Mouse (Mus musculus): Measurements from ENCODE around the gene Rpl14.

Gene Rpl14

GRCm38 (mm10) chr9:120571593-120572385 lies 545 bp downstream of the Rpl14 start:
- DNase-seq = no peak

DNA sequence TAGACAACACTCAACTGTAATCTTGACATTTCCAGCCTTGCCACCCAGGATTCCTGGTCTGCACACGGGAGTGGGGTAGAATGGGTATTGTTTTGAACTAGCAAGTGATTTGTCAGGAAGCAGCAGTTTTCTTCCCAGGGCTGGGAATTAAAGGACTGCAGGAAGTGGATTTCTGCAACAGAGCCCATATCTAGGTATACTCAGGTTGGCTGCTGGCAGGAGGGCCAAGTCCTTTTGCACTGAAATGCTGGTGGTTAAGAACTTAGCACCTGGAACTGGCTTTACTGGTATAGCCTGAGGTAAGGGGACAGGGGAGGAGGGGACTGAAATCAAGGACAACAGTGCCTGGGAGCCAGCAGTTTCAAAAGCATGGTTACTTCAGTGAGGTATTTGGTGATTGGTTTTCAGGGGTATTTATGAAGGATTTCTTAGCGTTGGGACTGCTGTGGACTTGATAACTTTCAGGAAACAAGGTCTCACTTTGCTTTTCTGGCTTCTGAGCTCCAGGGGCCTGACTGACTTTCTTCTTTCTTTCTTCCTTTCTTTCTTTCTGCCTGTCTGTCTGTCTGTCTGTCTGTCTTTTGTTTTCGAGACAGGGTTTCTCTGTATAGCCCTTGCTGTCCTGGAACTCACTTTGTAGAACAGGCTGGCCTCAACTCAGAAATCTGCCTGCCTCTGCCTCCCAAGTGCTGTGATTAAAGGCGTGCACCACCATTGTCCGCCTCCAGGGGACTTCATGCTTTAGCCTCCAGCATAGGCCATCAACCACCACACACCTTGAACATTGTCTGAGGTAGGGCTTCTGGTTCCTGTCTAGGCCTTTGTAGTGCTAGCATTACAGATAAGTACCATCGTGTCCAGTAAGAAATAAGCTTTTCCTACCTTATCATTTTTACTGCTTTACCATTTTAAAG lies 4.8 kb downstream of the Rpl14 start:
- DNase-seq = no peak

- DNase-seq = no peak
Measured at GRCm38 (mm10) chr9:120576662-120577013, 5.4 kb downstream of the Rpl14 start.

- DNase-seq = peak; percentile 74
Measured at GRCm38 (mm10) chr9:120577133-120577651, 5.9 kb downstream of the Rpl14 start.

DNA sequence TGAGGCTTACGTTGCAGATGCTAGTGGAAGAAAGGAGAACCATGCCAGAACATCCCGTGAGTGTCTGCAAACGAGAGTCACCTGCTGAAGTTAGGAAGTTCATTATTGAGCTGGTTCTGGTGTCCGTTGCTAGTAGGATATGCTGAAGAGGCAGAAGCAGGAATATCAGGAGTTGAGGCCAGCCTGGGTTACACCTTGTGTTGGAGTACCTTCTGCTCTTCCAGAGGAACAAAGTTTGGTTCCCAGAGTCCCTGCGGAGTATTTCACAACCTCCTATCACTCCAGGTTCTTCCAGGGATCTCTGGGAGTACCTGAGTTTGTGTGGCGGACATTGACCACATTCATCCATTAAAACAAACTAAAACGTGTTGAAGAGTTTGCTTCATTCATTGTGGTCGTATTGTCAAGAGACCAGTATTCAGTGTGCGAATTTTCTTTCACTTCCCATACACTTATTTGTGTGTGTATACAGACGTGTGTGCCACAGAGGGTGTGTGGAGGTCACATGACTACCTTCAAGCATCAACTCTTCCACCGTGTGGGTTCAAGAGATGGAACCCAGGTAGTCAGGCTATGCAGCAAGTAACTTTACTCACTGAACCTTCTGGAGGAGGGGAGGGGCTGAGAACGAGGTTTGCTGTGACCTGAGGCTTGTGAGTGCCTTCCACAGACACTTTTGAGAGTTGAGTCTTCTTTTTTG lies 6.6 kb downstream of the Rpl14 start:
- DNase-seq = no peak

- no peak for DNase-seq
Measured at GRCm38 (mm10) chr9:120578701-120579100, 7.5 kb downstream of the Rpl14 start.

- no peak for DNase-seq
Measured at GRCm38 (mm10) chr9:120579808-120580207, 8.6 kb downstream of the Rpl14 start.

DNA sequence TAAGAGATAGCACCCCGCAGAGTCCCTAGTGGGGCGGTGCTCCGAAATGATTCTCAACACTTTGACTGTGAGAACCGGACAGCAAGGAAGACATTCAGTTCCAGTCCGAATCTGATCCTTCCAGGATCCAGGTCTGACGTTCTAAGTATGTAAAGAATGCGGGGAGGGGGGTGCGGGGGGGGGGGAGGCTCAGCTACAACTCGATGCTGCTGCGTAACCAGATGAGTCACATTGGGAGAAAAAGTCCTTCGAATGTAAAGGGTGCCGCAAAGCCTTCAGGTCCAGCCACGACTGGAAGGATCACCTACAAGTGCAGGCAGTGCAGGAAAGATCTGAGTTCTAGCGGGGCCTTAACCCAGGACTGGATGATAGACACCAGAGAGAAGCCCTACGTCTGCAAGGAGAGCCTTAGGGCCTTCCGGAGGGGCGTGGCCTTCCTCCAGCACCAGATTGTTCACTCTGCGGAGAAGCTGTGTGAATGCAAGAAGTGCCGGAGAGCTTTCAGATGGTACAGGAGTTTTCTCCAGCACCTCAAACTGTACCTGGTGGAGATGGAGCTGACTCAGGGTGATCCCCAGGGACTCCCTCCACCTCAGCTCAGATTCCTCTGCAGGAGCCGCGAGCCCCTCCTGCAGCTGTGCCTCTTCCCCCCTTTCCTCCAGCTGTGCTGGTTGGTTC lies 10.8 kb downstream of the Rpl14 start:
- no peak for DNase-seq

DNA sequence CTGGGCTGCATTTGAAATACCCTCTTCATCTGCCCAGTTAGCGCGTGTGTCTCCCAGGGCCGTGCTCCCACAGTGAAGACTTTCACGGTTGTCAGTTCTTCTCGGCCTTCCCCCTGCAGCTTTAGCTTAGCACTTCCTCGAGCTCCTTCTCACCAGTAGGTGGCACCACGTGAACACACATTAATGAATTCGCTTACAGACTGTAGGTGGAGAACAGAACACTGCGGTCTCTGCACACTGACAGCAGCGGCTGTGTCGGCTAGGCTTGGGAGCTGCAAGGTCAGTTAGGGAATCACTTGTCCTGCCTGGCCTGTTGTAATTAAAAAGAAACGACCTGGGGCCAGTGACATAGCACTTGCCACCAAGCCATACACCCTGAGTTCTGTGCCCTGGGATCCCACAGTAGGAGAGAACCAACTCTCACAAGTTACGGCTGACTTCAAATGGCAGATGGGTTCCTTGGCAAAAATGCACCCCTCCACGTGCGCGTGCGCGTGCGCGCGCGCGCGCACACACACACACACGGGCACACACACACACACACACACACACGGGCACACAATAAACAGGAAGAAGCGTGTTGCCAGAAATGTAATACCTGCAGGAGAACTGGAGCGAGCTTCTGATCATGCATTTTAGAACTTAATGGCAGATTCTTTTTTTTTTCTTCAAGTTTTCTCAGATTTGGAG lies 11.5 kb downstream of the Rpl14 start:
- DNase-seq = peak; percentile 82

GRCm38 (mm10) chr9:120583314-120583713 lies 12.1 kb downstream of the Rpl14 start:
- DNase-seq = no peak

DNA sequence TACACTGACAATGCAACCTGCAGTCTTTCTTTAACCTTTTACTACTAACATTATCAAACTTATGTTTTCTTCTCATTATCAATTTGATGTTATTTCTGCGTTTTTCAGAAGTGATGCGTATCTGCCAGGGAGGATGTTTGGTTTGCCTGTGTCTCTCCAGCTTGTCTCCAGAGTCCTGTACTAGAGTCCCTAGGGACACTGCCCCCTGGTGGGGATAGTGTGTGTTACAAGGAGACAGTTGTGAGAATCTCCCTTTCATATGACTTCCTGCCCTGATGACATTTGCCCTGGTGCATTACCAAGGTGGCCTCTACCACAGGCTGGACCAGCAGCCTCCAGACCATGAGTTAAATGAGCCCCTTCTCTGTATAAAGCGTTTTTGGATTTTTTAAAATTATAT lies 15.3 kb downstream of the Rpl14 start:
- DNase-seq = peak; percentile 88

- DNase-seq = peak; percentile 85
Measured at GRCm38 (mm10) chr9:120591490-120591889, 20.2 kb downstream of the Rpl14 start.

GRCm38 (mm10) chr9:120593383-120594101 lies 22.3 kb downstream of the Rpl14 start:
- no peak for DNase-seq

DNA sequence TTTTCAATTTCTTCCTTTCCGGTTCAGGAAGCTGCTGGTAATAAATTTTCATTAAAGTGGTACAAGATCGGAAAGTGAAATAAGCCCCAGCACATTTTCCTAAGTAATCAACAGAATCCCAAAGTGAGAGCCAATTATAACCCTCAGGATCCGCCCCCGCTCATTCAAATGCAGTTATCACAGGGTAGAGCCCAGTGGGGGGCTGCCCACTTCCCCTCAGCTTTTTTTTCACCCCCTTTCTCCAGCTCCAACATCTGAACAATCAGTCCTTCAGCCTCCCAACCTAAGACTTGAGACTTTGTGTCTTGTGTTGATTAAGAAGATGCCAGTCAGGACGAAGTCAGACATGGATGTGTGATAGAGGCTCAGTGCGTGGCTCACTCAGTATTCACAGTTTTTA lies 23.6 kb downstream of the Rpl14 start:
- DNase-seq = no peak

- DNase-seq = no peak
Measured at GRCm38 (mm10) chr9:120595306-120595705, 24.1 kb downstream of the Rpl14 start.

DNA sequence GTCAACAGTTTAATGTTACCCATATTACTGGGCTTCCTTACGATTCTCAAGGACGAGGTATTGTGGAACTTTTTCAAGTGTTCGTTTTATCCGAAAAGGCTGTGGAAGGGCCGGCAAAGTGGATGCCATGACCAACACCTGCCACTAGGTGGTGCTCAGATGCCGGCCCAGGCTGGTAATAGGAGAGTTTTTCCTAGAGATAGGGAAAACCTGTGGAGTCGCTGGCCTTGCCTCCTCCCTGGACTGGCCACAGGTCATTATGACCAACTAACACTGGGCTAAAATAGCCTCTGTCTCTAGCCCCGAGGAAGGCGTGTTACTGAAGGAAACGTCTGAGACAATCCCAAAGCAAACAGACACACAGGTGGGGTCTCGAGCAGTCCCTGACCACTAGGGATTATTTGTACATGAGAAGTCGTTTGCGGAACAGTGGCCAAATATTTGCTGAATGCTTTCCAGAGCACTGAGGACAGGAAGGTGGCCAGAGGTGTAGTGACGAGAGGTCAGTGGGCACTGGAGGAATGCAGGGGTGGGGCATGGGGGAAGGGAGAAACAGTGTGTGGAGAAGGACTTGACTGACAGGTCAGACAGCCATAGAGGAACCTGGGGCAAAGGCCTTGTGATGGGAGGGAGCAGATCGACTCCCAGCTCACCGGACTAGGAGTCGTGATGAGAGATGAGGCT lies 30.4 kb downstream of the Rpl14 start:
- peak; percentile 78 for DNase-seq

GRCm38 (mm10) chr9:120602172-120602838 lies 31.1 kb downstream of the Rpl14 start:
- peak; percentile 57 for DNase-seq

DNA sequence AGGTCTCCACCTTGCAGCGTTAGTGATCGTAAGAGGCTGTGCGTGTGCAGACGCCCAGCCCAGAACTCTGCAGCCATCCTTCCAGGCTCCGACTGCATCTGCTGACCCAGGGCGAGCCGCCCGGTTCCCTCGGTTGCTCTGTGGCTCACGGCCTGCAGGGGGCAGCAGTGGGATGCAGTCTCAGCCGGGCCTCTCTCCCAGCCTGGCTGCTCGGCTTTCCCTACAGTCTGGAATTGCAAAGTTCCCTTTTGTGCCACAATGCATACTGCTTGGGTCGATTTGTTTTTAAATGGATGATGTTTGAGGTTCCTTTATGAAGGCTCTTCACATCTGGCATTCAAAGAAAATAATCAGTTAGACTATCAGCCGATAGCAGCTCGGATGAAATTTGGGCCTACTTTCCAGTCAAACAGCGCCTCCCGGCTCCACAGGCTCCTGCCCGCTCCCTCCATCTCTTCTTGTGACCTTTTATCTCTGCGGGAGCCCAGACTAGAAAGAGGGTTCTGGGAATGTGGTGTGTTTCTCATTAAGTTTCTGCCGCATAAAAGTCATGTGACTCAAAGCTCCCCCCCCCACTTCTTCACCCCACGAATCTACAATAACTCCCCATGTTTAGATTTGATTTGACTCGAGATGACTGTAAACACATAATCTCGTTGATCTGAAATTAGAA lies 31.7 kb downstream of the Rpl14 start:
- DNase-seq = peak; percentile 91

GRCm38 (mm10) chr9:120603512-120603908 lies 32.3 kb downstream of the Rpl14 start:
- DNase-seq = no peak
